Mouse (Mus musculus) embryonic fibroblast, embryonic 13.5 days (primary cell): ENCODE measurements around the gene Apol7c. TPM values are rescaled to one million over a fixed set of nuclear protein-coding genes. Genes with fewer than 3 reads are reported as not detected.
"Not testable (repeated sequence)": the region's sequence is repeated elsewhere in the genome, so short reads cannot be mapped to it uniquely, and the experiment has no call there.

ENCODE experiments used
- H3K27ac ChIP-seq: 2 replicates; pipeline ENCODE4 v1.5.1; 2012; ENCODE audit warnings: low read length, control low read depth, inconsistent platforms; ENCODE audit not compliant: insufficient read depth
- H3K4me1 ChIP-seq: 2 replicates; pipeline ENCODE4 v1.6.1; 2011; ENCODE audit warnings: low read length; ENCODE audit not compliant: control insufficient read depth, insufficient read depth
- H3K4me3 ChIP-seq: 2 replicates; pipeline ENCODE4 v1.5.1; 2011; ENCODE audit warnings: mild to moderate bottlenecking, control low read depth, low read length; ENCODE audit not compliant: insufficient read depth
- CTCF ChIP-seq: IDR thresholded peaks from 2 replicates; pipeline ENCODE4 v1.5.1; 2011; ENCODE audit warnings: mild to moderate bottlenecking, control low read depth, low read length, moderate library complexity, borderline replicate concordance; ENCODE audit not compliant: insufficient read depth
- POLR2A ChIP-seq: IDR thresholded peaks from 2 replicates; pipeline ENCODE4 v1.6.1; 2011; ENCODE audit warnings: low read depth, mild to moderate bottlenecking, control low read depth, low read length, moderate library complexity
- polyA plus RNA-seq: library from polyadenylated mRNA; stranded (reverse); fragments of >200 nt; gene quantifications from 2 replicates; pipeline ENCODE4 v1.2.4, GENCODE M21; 2011; ENCODE audit warnings: low read depth; ENCODE audit not compliant: missing spikeins, insufficient read length

Gene Apol7c
- not detected in 2 replicates for polyA plus RNA-seq

DNA sequence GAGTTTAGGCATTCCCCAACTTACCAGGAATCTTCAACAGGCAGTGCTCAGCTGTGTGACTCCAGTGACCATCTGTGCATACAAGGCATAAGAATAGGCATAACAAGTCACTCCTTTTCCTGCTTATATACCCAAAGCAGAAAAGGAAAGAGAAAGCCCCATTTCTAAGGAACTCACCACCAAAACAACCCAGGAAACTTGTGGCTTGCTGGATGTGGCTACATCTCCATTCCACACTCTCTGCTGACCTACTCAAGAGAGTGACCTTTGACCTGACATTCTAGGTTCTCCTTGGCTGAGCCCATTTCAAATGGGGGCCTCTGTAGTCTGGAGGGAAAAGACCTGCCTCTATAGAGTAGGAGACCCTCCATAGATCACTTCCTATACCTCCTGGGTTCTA is at the start of gene Apol7c:
Gene Apol7c (minus strand): TSS at position 101 of the 400 bp plus-strand sequence.
- no peak within 1 kb of the TSS for H3K4me3 ChIP-seq
- H3K4me1 ChIP-seq = no peaks in the 10 kb centered on the region
- TF ChIP-seq CTCF (no peak), POLR2A (no peak)

DNA sequence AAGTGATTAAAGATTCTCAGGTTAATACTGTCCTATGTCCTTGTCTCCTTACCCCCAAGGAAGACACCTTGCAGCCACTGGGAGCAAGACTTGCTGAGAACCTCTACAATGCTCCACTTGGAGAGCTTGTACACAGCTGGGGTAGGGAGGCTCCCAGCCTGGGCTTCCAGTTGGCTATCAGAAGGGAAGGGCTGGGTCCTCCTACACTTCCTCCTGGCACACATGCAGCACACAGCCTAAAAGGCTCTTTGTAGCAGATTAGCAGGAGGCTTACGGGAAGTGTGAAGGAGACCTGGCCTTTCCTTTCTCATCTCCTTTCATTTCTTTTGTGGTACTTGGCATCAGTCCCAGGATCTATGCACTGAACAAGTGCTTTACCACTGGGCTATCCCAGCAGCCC is 48.6 kb upstream of the Apol7c start:
- Histone ChIP-seq H3K4me3 (no peak overlapping the region), H3K4me1 (peaks cover 3% of the 10 kb centered on the region; the same call in 1 of the 2 replicates), H3K27ac (no peak overlapping the region)
- no peak for TF ChIP-seq CTCF
- no peak for TF ChIP-seq POLR2A

More for the DNA sequence above, at the start of gene Apol7c:
- H3K27ac ChIP-seq = no peak within 1 kb of the TSS

DNA sequence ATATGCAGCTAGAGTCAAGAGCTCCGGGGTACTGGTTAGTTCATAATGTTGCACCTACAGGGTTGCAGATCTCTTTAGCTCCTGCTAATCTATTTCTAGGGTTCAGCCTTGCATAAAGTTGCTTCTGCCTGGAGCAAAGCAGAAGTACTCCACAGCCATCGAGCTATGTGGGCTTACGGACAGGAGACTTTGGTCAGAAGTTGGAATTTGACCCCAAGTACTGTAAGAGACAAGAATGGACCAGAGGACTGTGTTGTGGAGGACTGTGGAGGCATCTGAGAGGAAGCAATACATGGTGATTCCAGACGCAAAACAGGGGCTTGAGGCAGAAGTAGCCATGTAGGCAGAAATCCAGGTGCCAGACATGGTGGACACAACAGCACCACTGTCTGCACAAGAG is 46.2 kb upstream of the Apol7c start:
- peaks cover 3% of the 10 kb centered on the region; the same call in 1 of the 2 replicates for H3K4me1 ChIP-seq
- TF ChIP-seq CTCF (no peak), POLR2A (no peak)
- no peak overlapping the region for H3K27ac ChIP-seq
- no peak overlapping the region for H3K4me3 ChIP-seq

DNA sequence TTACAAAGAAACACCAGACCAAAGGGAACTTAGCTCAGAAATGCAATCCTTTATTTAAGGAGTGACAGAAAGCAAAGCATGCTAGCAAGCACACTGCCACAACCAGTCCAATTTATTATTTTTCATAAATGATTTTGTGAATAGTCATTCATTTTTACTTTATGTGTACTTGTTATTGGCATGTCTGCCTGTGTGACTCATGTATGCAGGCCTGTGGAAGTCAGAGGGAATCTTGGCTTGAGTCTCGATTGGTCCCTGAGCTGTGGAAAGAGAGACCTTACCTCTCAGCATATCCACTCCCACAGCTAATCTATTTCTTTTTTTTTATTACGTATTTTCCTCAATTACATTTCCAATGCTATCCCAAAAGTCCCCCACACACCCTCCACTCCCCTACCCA is 45.7 kb upstream of the Apol7c start:
- TF ChIP-seq POLR2A = no peak
- no peak for TF ChIP-seq CTCF
- no peak overlapping the region for H3K4me3 ChIP-seq
- peak overlapping the region; percentile 42; the same call in 1 of the 2 replicates for H3K27ac ChIP-seq
- H3K4me1 ChIP-seq = peaks cover 3% of the 10 kb centered on the region; the same call in 1 of the 2 replicates

DNA sequence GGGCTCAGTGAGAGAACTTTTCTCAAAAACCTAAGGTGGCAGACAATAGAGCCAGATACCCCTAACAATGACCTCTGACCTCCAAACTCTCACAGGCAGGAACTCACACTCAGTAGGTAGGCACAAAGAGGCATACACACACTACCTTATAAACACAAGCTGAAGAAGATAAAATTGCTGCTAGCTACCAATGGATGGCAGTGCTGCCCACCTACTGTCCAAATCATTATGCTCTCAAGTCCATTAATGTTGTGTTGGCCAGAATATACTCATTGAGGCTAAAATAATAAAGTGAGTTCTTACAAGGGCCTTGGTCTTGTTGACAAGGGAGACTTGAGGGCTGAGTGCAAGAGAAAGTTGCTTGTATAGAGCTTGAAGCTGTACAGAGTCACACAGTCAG is 30.1 kb upstream of the Apol7c start:
- Histone ChIP-seq H3K4me1 (no peaks in the 10 kb centered on the region), H3K4me3 (no peak overlapping the region), H3K27ac (no peak overlapping the region)
- TF ChIP-seq POLR2A (no peak), CTCF (no peak)

DNA sequence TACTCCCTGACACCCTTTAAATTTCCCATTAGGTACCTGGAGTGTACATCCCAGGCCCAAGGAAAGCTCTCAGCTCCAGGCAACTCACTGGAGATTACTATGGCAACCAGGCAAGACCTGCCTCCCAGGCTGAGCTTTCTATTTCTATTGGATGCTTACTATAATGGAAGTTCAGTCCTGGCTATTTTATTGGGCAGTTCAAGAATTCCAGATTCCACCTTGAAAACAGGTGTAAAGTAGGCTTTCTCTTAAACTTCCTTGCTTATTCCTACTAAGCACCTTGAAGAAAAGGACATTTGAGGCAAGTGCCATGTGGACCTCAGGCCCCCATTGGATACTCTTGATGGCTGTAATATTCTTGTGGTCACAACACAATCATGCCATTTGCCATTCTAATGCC is 28.7 kb upstream of the Apol7c start, which contains the start of gene 1700025B11Rik:
Gene 1700025B11Rik (minus strand): TSS at position 101 of the 400 bp plus-strand sequence.
- no peak within 1 kb of the TSS for H3K4me3 ChIP-seq
- TF ChIP-seq CTCF (no peak), POLR2A (no peak)
- no peaks in the 10 kb centered on the region for H3K4me1 ChIP-seq
- H3K27ac ChIP-seq = no peak within 1 kb of the TSS

DNA sequence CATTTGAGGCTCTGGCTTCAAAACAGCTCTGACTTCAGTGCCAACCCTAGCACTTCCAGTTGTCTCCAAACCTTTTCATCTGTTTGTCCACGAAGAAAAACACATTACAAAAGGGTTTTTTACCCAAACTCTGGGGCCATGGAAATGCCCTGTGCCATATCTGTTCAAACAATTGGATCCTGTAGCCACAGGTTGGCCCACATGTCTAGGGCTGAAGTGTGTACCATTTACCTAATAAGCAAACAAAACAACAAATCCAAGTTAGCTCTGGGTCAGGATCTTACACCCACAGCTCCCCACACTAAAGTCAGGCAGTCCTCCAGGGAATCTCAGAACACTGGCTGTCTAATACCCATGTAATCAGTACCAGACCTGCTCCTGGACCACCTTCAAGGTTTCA is 6.1 kb upstream of the Apol7c start:
- not testable (repeated sequence) for H3K4me1 ChIP-seq, H3K27ac ChIP-seq, H3K4me3 ChIP-seq

DNA sequence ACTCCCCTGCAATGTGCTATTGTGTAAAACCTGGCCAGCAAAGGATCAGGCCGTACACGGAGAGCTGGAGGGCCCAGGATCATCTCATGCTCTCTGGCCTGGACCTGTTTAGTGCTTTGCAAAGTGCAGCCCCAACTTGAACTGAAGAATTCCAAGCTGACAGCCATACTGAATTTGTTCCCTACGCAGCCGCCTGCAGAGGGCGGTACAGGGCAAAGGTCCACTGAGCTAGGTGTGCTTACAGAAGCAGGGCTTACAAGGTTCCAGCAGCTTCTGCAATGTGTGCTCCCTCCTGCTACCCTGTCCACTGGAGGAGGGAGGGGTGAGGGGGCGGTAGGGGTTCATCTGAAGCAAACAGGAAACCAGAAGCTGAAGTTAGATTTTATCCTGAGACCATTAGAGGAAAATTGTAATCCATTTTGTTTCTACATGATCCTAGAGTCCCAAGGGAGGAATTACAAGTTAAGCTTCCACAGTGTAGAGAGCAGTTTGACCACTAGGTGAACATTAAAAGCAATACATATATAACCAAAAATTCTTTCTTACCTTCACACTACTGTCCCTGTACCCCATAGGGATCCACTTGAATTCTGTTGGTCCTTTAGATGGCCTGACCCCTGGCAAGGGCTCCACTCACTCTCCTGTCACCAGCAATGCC is 9.8 kb downstream of the Apol7c start:
- not testable (repeated sequence) for H3K27ac ChIP-seq, H3K4me3 ChIP-seq, H3K4me1 ChIP-seq
- TF ChIP-seq CTCF = 0 out of 2 replicates have a peak, but pooled peaks have one; percentile 50

DNA sequence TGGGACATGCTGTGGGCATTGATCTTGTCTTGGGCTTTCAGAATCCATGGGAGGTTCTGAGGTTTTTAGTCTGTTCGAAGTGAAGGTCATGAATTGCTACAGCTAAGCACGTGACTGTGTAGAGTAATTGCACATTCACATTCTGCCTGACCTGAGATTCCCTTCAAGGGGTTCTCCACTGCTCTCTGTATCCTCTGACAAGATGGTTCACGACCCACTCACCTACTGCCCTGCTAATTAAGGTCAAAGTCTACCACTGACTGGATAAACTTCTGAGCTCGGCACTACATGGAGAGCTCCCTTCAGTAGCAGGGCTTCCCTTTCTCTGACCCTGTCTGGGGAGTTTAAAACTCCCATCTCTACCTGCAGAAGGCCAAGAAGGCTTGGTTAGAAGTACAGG is 12.5 kb downstream of the Apol7c start:
- not testable (repeated sequence) for H3K4me1 ChIP-seq

DNA sequence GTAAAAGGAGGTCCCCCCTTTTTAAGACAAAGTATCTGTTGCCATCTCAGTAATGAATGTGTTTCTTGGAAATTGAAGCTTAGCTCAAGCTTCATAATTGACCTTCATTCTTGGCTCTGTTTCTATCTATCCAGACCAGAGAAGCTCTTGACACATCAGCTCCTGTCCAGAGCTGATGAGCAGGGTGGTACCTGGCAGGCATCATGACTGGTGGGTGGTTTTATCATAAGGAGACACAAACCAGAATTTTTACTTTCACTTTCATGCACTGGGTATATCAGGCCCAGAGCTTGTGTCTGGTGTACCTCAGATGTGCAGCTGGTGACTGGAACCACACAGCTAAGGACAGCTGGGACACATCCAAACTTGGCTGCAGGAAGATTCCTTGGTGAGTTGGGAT is 25.1 kb downstream of the Apol7c start, which contains the start of gene Apol11a:
Gene Apol11a (plus strand): TSS at position 306 of the 400 bp plus-strand sequence.
- not testable (repeated sequence) for H3K4me1 ChIP-seq, H3K27ac ChIP-seq, H3K4me3 ChIP-seq

More for the DNA sequence above, 12.5 kb downstream of the Apol7c start:
- not testable (repeated sequence) for H3K4me3 ChIP-seq, H3K27ac ChIP-seq

DNA sequence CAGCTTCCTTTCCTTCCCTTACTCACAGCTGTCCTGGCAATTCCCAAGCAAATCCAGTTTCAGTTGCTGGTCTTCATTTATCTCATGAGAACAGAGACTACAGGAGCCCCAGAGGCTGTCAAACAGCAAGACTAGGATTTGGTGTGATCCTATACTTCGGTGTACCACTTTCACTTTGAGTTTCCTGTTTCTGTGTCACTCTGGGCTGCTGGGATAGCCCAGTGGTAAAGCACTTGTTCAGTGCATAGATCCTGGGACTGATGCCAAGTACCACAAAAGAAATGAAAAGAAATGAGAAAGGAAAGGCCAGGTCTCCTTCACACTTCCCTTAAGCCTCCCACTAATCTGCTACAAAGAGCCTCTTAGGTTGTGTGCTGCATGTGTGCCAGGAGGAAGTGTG is 38.4 kb downstream of the Apol7c start:
- not testable (repeated sequence) for H3K4me1 ChIP-seq, H3K4me3 ChIP-seq, H3K27ac ChIP-seq

DNA sequence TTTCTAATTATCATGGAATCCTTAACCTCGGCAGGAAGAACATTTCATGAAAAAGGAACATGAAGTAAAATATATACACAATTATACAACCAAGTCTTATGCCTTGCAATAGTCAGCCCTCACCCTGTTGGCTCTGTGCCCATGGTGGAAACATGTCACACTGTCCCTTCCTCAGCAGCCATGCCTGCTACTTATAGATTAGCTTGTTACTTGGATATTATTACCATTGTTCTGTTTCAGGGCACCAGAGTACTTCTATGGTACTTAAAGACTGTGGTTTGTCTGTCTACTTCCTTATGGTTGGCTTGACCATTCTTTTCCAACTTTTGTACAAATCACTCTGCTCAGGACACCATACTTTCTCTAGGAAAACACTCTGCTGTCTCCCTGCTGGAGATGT is 39.9 kb downstream of the Apol7c start:
- not testable (repeated sequence) for H3K4me3 ChIP-seq, H3K27ac ChIP-seq, H3K4me1 ChIP-seq
